Mouse (Mus musculus) erythroblast, embryonic 14.5 days (primary cell): ENCODE data around the gene Map2k6. TPM values are rescaled to one million over a fixed set of nuclear protein-coding genes. Genes with fewer than 3 reads are reported as not detected.

Source experiments
- H3K27me3 ChIP-seq: 2 replicates; pipeline ENCODE4 v1.6.1; 2012; ENCODE audit warnings: inconsistent platforms; ENCODE audit not compliant: control insufficient read depth
- H3K36me3 ChIP-seq: 2 replicates; pipeline ENCODE4 v1.6.1; 2012; ENCODE audit warnings: mild to moderate bottlenecking, inconsistent platforms; ENCODE audit not compliant: control insufficient read depth
- H3K4me1 ChIP-seq: 2 replicates; pipeline ENCODE4 v1.6.1; 2012; ENCODE audit warnings: inconsistent platforms; ENCODE audit not compliant: control insufficient read depth
- H3K4me3 ChIP-seq: replicated peaks from 2 replicates; pipeline ENCODE3; 2012; ENCODE audit warnings: moderate library complexity, mild to moderate bottlenecking, inconsistent platforms
- H3K9me3 ChIP-seq: 2 replicates; pipeline ENCODE4 v1.6.1; 2012; ENCODE audit warnings: low read length, inconsistent platforms, mixed read lengths; ENCODE audit not compliant: control insufficient read depth
- GATA1 ChIP-seq: IDR thresholded peaks from 2 replicates; pipeline ENCODE4 v1.6.1; 2012; ENCODE audit warnings: low read length, inconsistent platforms, mixed read lengths
- TAL1 ChIP-seq: IDR thresholded peaks from 3 replicates; pipeline ENCODE4 v1.6.1; 2012; ENCODE audit warnings: low read length, inconsistent platforms, mixed read lengths
- polyA plus RNA-seq: library from polyadenylated mRNA; stranded (reverse); fragments of >175 nt; gene quantifications from 2 replicates; pipeline ENCODE4 v1.2.3, GENCODE M21; 2012

The Map2k6 gene
- polyA plus RNA-seq, 1 experiment = not detected

DNA sequence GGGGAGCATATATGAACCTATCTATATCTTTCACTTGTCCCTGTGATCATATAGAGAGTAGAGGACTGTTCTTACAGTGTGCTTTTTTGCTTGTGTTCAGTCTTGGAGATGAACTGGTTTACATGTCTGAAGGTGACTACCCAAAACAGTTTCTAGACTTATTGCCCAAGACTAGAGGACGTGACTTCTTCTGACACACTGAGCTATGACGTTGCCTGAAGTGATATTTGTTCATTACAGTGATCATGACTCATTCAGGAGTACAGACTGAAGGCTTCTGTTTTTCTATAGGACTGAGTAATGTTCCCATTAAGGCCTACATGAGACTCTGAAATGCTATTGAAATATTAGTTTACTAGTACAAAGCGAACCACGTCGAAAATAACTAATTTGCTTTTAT lies 73.2 kb downstream of the Map2k6 start:
- peaks cover 3% of the 10 kb centered on the region for H3K9me3 ChIP-seq
- H3K4me3 ChIP-seq = no peak overlapping the region
- peaks cover 9% of the 10 kb centered on the region for H3K4me1 ChIP-seq
- no peaks in the 10 kb centered on the region for H3K27me3 ChIP-seq
- TF ChIP-seq TAL1 (no peak), GATA1 (no peak)
- no peaks in the 10 kb centered on the region for H3K36me3 ChIP-seq

GRCm38 (mm10) chr11:110473495-110473894 lies 74.6 kb downstream of the Map2k6 start:
- TF ChIP-seq GATA1 = no peak
- no peak for TF ChIP-seq TAL1
- H3K27me3 ChIP-seq = no peaks in the 10 kb centered on the region
- peaks cover 21% of the 10 kb centered on the region for H3K4me1 ChIP-seq
- no peaks in the 10 kb centered on the region for H3K9me3 ChIP-seq
- no peak overlapping the region for H3K4me3 ChIP-seq
- no peaks in the 10 kb centered on the region for H3K36me3 ChIP-seq

- Histone ChIP-seq H3K9me3 (no peaks in the 10 kb centered on the region), H3K36me3 (no peaks in the 10 kb centered on the region), H3K4me3 (no peak overlapping the region), H3K4me1 (peaks cover 41% of the 10 kb centered on the region), H3K27me3 (no peaks in the 10 kb centered on the region)
- TF ChIP-seq GATA1 (no peak), TAL1 (no peak)
These were observed 77.6 kb downstream of the Map2k6 start for GRCm38 (mm10) chr11:110476361-110477151.

GRCm38 (mm10) chr11:110477961-110478869 lies 79.3 kb downstream of the Map2k6 start:
- H3K4me1 ChIP-seq = peaks cover 45% of the 10 kb centered on the region
- H3K27me3 ChIP-seq = no peaks in the 10 kb centered on the region
- TF ChIP-seq GATA1 (no peak), TAL1 (no peak)
- H3K4me3 ChIP-seq = no peak overlapping the region
- H3K36me3 ChIP-seq = no peaks in the 10 kb centered on the region
- H3K9me3 ChIP-seq = no peaks in the 10 kb centered on the region

DNA sequence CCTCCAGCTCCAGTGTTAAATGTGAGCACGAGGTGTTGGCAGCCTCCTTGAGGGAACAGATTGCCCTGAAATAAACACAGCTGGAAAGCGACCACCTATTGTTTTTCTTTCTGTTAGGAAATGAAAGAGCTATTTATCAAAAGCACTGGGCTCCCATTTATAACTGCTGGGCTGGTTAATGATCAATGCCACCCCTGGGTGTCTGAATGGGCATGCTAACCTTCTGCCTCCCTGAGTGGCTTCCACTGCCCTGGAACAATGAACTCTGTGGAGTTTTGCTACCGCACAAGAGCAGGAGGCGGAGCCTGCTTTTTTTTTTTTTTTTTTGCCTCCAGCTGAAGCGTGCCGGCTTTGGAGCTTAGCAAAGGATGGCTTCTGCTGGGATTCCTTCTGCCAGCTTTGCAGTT lies 80.1 kb downstream of the Map2k6 start:
- TF ChIP-seq GATA1 = no peak
- TF ChIP-seq TAL1 = no peak
- no peaks in the 10 kb centered on the region for H3K9me3 ChIP-seq
- H3K4me3 ChIP-seq = peak overlapping the region; percentile 47
- H3K36me3 ChIP-seq = no peaks in the 10 kb centered on the region
- peaks cover 46% of the 10 kb centered on the region for H3K4me1 ChIP-seq
- H3K27me3 ChIP-seq = no peaks in the 10 kb centered on the region

DNA sequence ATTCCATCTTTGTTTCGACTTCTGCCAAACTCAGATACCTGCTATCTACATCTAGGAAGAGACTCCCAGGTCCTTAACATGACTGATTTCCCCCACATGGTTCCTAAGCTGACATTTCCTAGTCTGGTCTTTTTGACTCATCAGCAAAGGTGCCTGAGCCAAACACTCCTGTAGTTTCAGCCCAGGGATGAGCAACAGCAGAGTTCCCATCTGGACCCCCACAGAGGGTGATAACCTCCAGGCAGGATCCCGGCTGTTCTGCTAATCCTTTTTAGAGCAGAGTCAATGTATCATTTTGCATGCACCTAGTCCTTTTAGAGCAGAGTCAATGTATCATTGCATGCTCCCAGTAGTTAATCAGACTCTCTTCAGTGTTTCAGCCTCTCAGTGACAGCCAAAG lies 82.5 kb downstream of the Map2k6 start:
- Histone ChIP-seq H3K4me3 (no peak overlapping the region), H3K36me3 (no peaks in the 10 kb centered on the region), H3K9me3 (no peaks in the 10 kb centered on the region), H3K27me3 (no peaks in the 10 kb centered on the region), H3K4me1 (peaks cover 43% of the 10 kb centered on the region)
- TF ChIP-seq TAL1 (no peak), GATA1 (no peak)

GRCm38 (mm10) chr11:110482176-110482575 lies 83.3 kb downstream of the Map2k6 start:
- no peaks in the 10 kb centered on the region for H3K27me3 ChIP-seq
- peaks cover 36% of the 10 kb centered on the region for H3K4me1 ChIP-seq
- H3K36me3 ChIP-seq = no peaks in the 10 kb centered on the region
- no peak for TF ChIP-seq TAL1
- no peak for TF ChIP-seq GATA1
- H3K9me3 ChIP-seq = no peaks in the 10 kb centered on the region
- no peak overlapping the region for H3K4me3 ChIP-seq

- Histone ChIP-seq H3K9me3 (no peaks in the 10 kb centered on the region), H3K4me1 (peaks cover 31% of the 10 kb centered on the region), H3K27me3 (no peaks in the 10 kb centered on the region), H3K36me3 (no peaks in the 10 kb centered on the region), H3K4me3 (no peak overlapping the region)
- TF ChIP-seq GATA1 (no peak), TAL1 (no peak)
These were observed 83.7 kb downstream of the Map2k6 start for GRCm38 (mm10) chr11:110482649-110483048.

GRCm38 (mm10) chr11:110483165-110483564 lies 84.2 kb downstream of the Map2k6 start:
- H3K36me3 ChIP-seq = no peaks in the 10 kb centered on the region
- no peaks in the 10 kb centered on the region for H3K9me3 ChIP-seq
- TF ChIP-seq TAL1 = no peak
- no peak for TF ChIP-seq GATA1
- H3K4me1 ChIP-seq = peaks cover 26% of the 10 kb centered on the region
- H3K27me3 ChIP-seq = no peaks in the 10 kb centered on the region
- no peak overlapping the region for H3K4me3 ChIP-seq
